ENCODE assay signal across 22 mouse cellular contexts in the genomic region with DNA sequence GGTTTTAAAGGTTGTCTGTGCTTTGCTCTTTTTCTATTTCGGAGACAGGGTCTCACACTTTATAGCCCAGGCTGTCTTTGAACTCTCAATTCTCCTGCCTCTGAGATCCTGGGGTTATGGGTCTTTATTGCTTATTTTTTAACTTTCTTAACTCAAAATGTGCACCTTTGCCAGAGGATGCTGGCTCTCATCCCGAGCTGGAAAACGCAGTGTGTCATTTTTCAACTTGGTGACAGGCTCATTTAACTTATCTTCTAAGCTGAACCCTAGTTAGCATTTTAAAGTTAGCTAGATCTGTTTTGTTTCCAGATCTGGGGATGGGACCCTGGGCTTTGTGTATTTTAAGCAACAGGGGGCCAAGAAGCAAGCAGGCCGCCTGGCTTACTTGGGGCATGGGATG. TPM values are rescaled to one million over a fixed set of nuclear protein-coding genes. Genes with fewer than 3 reads are reported as not detected.
DNase-seq lines count a peak whose midpoint lies in the region; ATAC-seq lines count a peak whose summit lies in the region.
"Had no signal": no experiment of that assay in that cellular context is flagged by ENCODE, and none has a peak within 500 bp of the region (broad histone marks: within the 10 kb centered on the region; RNA-seq: fewer than 3 reads in every experiment).

No protein-coding gene starts in this region.

- DNase-seq in heart, postnatal 10 days: no peak
- peak; percentile 58 for DNase-seq in kidney, adult 11 months
- DNase-seq in kidney, postnatal 4 days: no peak
- peak; percentile 38 for DNase-seq in adipocyte (ENCODE audit: low spot score)
- DNase-seq in spleen, adult 12 weeks (ENCODE audit: low spot score): no peak
- DNase-seq: cerebellum, adult 2 months; cerebellum, postnatal 36 days; forebrain, postnatal 0 days; lung, postnatal 10 days; midbrain, embryonic 14.5 days; spleen, adult 18-20 months; thymus, postnatal 36 days had no signal

- no peak overlapping the region for H3K4me3 ChIP-seq in heart, embryonic 11.5 days (ENCODE audit: low read depth, low read length)
- H3K4me3 ChIP-seq in kidney, embryonic 16.5 days (ENCODE audit: low read length): no peak overlapping the region
- H3K4me3 ChIP-seq: forebrain, embryonic 10.5 days; hindbrain, embryonic 13.5 days; limb, embryonic 10.5 days had no signal

- no peak for ATAC-seq in heart, embryonic 11.5 days (replicated peaks; ENCODE audit: insufficient number of reproducible peaks, low FRiP score, low TSS enrichment)
- ATAC-seq in kidney, embryonic 16.5 days (ENCODE audit: low FRiP score, low TSS enrichment): no peak
- ATAC-seq: forebrain, postnatal 0 days; inflammation-experienced regulatory T-cells, adult 6 months had no signal

- H3K9me3 ChIP-seq in heart, embryonic 11.5 days (replicated peaks; ENCODE audit: control insufficient read depth, low read length): no peaks in the 10 kb centered on the region
- H3K9me3 ChIP-seq in kidney, embryonic 16.5 days (ENCODE audit: low read length): no peaks in the 10 kb centered on the region
- H3K9me3 ChIP-seq: forebrain, embryonic 10.5 days; hindbrain, embryonic 13.5 days; limb, embryonic 10.5 days had no signal

- 47% methylated on average over 4 of the region's 4 CpGs for WGBS in heart, embryonic 11.5 days (ENCODE audit: insufficient replicate concordance)
- WGBS in kidney, embryonic 16.5 days: 56% methylated on average over 4 of the region's 4 CpGs

- H3K9ac ChIP-seq in heart, embryonic 11.5 days (ENCODE audit: low read depth, low read length): no peak overlapping the region
- H3K9ac ChIP-seq in kidney, embryonic 16.5 days (replicated peaks; ENCODE audit: low read length): no peak overlapping the region
- H3K9ac ChIP-seq: forebrain, postnatal 0 days; hindbrain, embryonic 13.5 days had no signal

- no peak overlapping the region for H3K27ac ChIP-seq in heart, embryonic 11.5 days (ENCODE audit: low read depth, low read length)
- H3K27ac ChIP-seq in kidney, embryonic 16.5 days (ENCODE audit: low read length): peak overlapping the region; percentile 67; the same call in 1 of the 2 replicates
- H3K27ac ChIP-seq: forebrain, embryonic 10.5 days; hindbrain, embryonic 13.5 days; limb, embryonic 10.5 days had no signal

- 0 out of 2 replicates have a peak, but pooled peaks cover 3% of the 10 kb centered on the region for H3K36me3 ChIP-seq in heart, embryonic 11.5 days (ENCODE audit: control insufficient read depth, insufficient read depth, low read length)
- no peaks in the 10 kb centered on the region for H3K36me3 ChIP-seq in kidney, embryonic 16.5 days (ENCODE audit: insufficient read depth, low read length)
- H3K36me3 ChIP-seq: forebrain, embryonic 10.5 days; hindbrain, embryonic 13.5 days; limb, embryonic 10.5 days had no signal

- peak overlapping the region; percentile 89 for H3K4me2 ChIP-seq in heart, embryonic 11.5 days
- no peak overlapping the region for H3K4me2 ChIP-seq in kidney, embryonic 16.5 days (replicated peaks; ENCODE audit: low read depth, low read length)
- H3K4me2 ChIP-seq: hindbrain, embryonic 13.5 days; liver, embryonic 11.5 days had no signal

- intact Hi-C loops in heart, postnatal 10 days (cut with DNase I): loop anchor here (5.0 kb wide), 1 partner anchor 33 kb away; a partner anchor contains a TSS

- H3K27me3 ChIP-seq in heart, embryonic 11.5 days (ENCODE audit: control insufficient read depth, insufficient read depth, low read length): peaks cover 6% of the 10 kb centered on the region; the same call in 1 of the 2 replicates
- peaks cover 24% of the 10 kb centered on the region for H3K27me3 ChIP-seq in kidney, embryonic 16.5 days (ENCODE audit: insufficient read depth, low read length)

- H3K4me1 ChIP-seq in heart, embryonic 11.5 days (ENCODE audit: control insufficient read depth, insufficient read depth, low read length): peaks cover 59% of the 10 kb centered on the region
- peaks cover 41% of the 10 kb centered on the region for H3K4me1 ChIP-seq in kidney, embryonic 16.5 days (ENCODE audit: insufficient read depth, low read length)

RNA-seq across cellular contexts. Expression of a gene that starts 2.2 kb away (rescaled TPM):
- 31.5 and 33.0 TPM in 2 replicates for polyA plus RNA-seq in heart, embryonic 11.5 days (2014; fragmentation: Nextera tagmentation; extraction: Ambion mirVana)
- total RNA-seq in heart, postnatal 10 days (2021): 10 to 100 TPM; 19.4 to 19.7 TPM
- polyA plus RNA-seq in kidney, embryonic 16.5 days (2015; fragmentation: Nextera tagmentation; extraction: Ambion mirVana): 11.7 and 11.9 TPM in 2 replicates
- total RNA-seq: CH12.LX; forebrain, postnatal 0 days; granulocyte monocyte progenitor cell, adult 5-6 weeks; layer of hippocampus, postnatal 10 days had no signal

RNA-seq across cellular contexts. Expression of a gene that starts 18.2 kb away (rescaled TPM):
- 18.7 and 20.4 TPM in 2 replicates for polyA plus RNA-seq in heart, embryonic 11.5 days (2014; fragmentation: Nextera tagmentation; extraction: Ambion mirVana)
- 10 to 100 TPM; 36.9 to 37.0 TPM for total RNA-seq in heart, postnatal 10 days (2021)
- 27.3 and 28.2 TPM in 2 replicates for polyA plus RNA-seq in kidney, embryonic 16.5 days (2015; fragmentation: Nextera tagmentation; extraction: Ambion mirVana)

RNA-seq across cellular contexts. Expression of a gene that starts 34.5 kb away (rescaled TPM):
- polyA plus RNA-seq in heart, embryonic 11.5 days (2014; fragmentation: Nextera tagmentation; extraction: Ambion mirVana): 129 and 136 TPM in 2 replicates
- 10 to 100 TPM; 81.5 to 89.5 TPM for total RNA-seq in heart, postnatal 10 days (2021)
- polyA plus RNA-seq in kidney, embryonic 16.5 days (2015; fragmentation: Nextera tagmentation; extraction: Ambion mirVana): 84.4 and 107 TPM in 2 replicates

RNA-seq across cellular contexts. Expression of a gene that starts 34.7 kb away (rescaled TPM):
- polyA plus RNA-seq in heart, embryonic 11.5 days (2014; fragmentation: Nextera tagmentation; extraction: Ambion mirVana): 28.3 and 30.3 TPM in 2 replicates
- 10 to 100 TPM; 31.9 to 34.1 TPM for total RNA-seq in heart, postnatal 10 days (2021)
- polyA plus RNA-seq in kidney, embryonic 16.5 days (2015; fragmentation: Nextera tagmentation; extraction: Ambion mirVana): 38.6 and 39.0 TPM in 2 replicates

Comparison
In these comparisons a context has a peak if more than half of its experiments do, and no peak if none do; other contexts are left out.
1. DNase-seq: peak in kidney, adult 11 months (single experiment) and adipocyte (single experiment); none in heart, postnatal 10 days (0 of 2), kidney, postnatal 4 days (0 of 2) and spleen, adult 12 weeks (single experiment).